Mouse (Mus musculus): Measurements from ENCODE around the gene Cipc. TPM values are rescaled to one million over a fixed set of nuclear protein-coding genes. Genes with fewer than 3 reads are reported as not detected.

The Cipc gene
- polyA plus RNA-seq (2014; fragmentation: Nextera tagmentation; extraction: Ambion mirVana) = 23.8 and 28.1 TPM in 2 replicates

GRCm38 (mm10) chr12:86946862-86947574 is at the start of gene Cipc:
TSS of gene Cipc (plus strand) at chr12:86947043.
- Histone ChIP-seq H3K36me3 (ENCODE audit: control insufficient read depth, insufficient read depth, low read length) (no peaks in the 10 kb centered on the region), H3K9ac (ENCODE audit: low read depth, low read length) (peak within 1 kb of the TSS; percentile 94), H3K27ac (ENCODE audit: low read depth, low read length) (peak within 1 kb of the TSS; percentile 98), H3K4me3 (ENCODE audit: low read depth, low read length) (peak within 1 kb of the TSS; percentile 79), H3K4me1 (replicated peaks; ENCODE audit: control insufficient read depth, insufficient read depth, low read length) (peaks cover 16% of the 10 kb centered on the region), H3K27me3 (replicated peaks; ENCODE audit: control insufficient read depth, insufficient read depth, low read length) (no peaks in the 10 kb centered on the region), H3K9me3 (ENCODE audit: control insufficient read depth, low read length) (no peaks in the 10 kb centered on the region), H3K4me2 (peak within 1 kb of the TSS; percentile 87)
- under 1% methylated on average over 62 of the region's 64 CpGs for WGBS
- DNase-seq (ENCODE audit: low spot score) (peak; percentile 97), ATAC-seq (replicated peaks; ENCODE audit: low FRiP score) (peak; percentile 99)

- no peak for ATAC-seq (replicated peaks; ENCODE audit: low FRiP score)
- H3K27me3 ChIP-seq (replicated peaks; ENCODE audit: control insufficient read depth, insufficient read depth, low read length) = no peaks in the 10 kb centered on the region
- 69% methylated on average over 7 of the region's 7 CpGs for WGBS
- peaks cover 49% of the 10 kb centered on the region for H3K4me1 ChIP-seq (replicated peaks; ENCODE audit: control insufficient read depth, insufficient read depth, low read length)
- H3K9me3 ChIP-seq (ENCODE audit: control insufficient read depth, low read length) = no peaks in the 10 kb centered on the region
- no peak overlapping the region for H3K27ac ChIP-seq (ENCODE audit: low read depth, low read length)
- H3K36me3 ChIP-seq (ENCODE audit: control insufficient read depth, insufficient read depth, low read length) = no peaks in the 10 kb centered on the region
- H3K4me3 ChIP-seq (ENCODE audit: low read depth, low read length) = no peak overlapping the region
- H3K4me2 ChIP-seq = no peak overlapping the region
- H3K9ac ChIP-seq (ENCODE audit: low read depth, low read length) = no peak overlapping the region; the same call in 1 of the 2 replicates
- DNase-seq (ENCODE audit: low spot score) = no peak
Measured at GRCm38 (mm10) chr12:86897769-86898273, 49.0 kb upstream of the Cipc start.

GRCm38 (mm10) chr12:86898448-86898847 is 48.4 kb upstream of the Cipc start:
- Histone ChIP-seq H3K4me3 (ENCODE audit: low read depth, low read length) (no peak overlapping the region), H3K27ac (ENCODE audit: low read depth, low read length) (no peak overlapping the region), H3K9ac (ENCODE audit: low read depth, low read length) (no peak overlapping the region; the same call in 1 of the 2 replicates), H3K27me3 (replicated peaks; ENCODE audit: control insufficient read depth, insufficient read depth, low read length) (no peaks in the 10 kb centered on the region), H3K36me3 (ENCODE audit: control insufficient read depth, insufficient read depth, low read length) (no peaks in the 10 kb centered on the region), H3K9me3 (ENCODE audit: control insufficient read depth, low read length) (no peaks in the 10 kb centered on the region), H3K4me2 (no peak overlapping the region), H3K4me1 (replicated peaks; ENCODE audit: control insufficient read depth, insufficient read depth, low read length) (peaks cover 43% of the 10 kb centered on the region)
- WGBS = 79% methylated on average over 3 of the region's 3 CpGs
- no peak for ATAC-seq (replicated peaks; ENCODE audit: low FRiP score)
- no peak for DNase-seq (ENCODE audit: low spot score)

- no peak overlapping the region; the same call in 1 of the 2 replicates for H3K27ac ChIP-seq (ENCODE audit: low read depth, low read length)
- no peak overlapping the region for H3K4me2 ChIP-seq
- peaks cover 38% of the 10 kb centered on the region for H3K4me1 ChIP-seq (replicated peaks; ENCODE audit: control insufficient read depth, insufficient read depth, low read length)
- no peaks in the 10 kb centered on the region for H3K27me3 ChIP-seq (replicated peaks; ENCODE audit: control insufficient read depth, insufficient read depth, low read length)
- H3K9me3 ChIP-seq (ENCODE audit: control insufficient read depth, low read length) = no peaks in the 10 kb centered on the region
- no peak overlapping the region for H3K9ac ChIP-seq (ENCODE audit: low read depth, low read length)
- H3K4me3 ChIP-seq (ENCODE audit: low read depth, low read length) = no peak overlapping the region
- no peaks in the 10 kb centered on the region for H3K36me3 ChIP-seq (ENCODE audit: control insufficient read depth, insufficient read depth, low read length)
- ATAC-seq (replicated peaks; ENCODE audit: low FRiP score) (no peak), DNase-seq (ENCODE audit: low spot score) (no peak)
- 69% methylated on average over 11 of the region's 11 CpGs for WGBS
Measured at GRCm38 (mm10) chr12:86899461-86900179, 47.2 kb upstream of the Cipc start.

- 85% methylated on average over 11 of the region's 11 CpGs for WGBS
- H3K27ac ChIP-seq (ENCODE audit: low read depth, low read length) = no peak overlapping the region
- no peaks in the 10 kb centered on the region for H3K36me3 ChIP-seq (ENCODE audit: control insufficient read depth, insufficient read depth, low read length)
- DNase-seq (ENCODE audit: low spot score) (no peak), ATAC-seq (replicated peaks; ENCODE audit: low FRiP score) (no peak)
- H3K4me1 ChIP-seq (replicated peaks; ENCODE audit: control insufficient read depth, insufficient read depth, low read length) = 0 out of 2 replicates have a peak, but pooled peaks cover 5% of the 10 kb centered on the region
- no peak overlapping the region for H3K4me3 ChIP-seq (ENCODE audit: low read depth, low read length)
- H3K27me3 ChIP-seq (replicated peaks; ENCODE audit: control insufficient read depth, insufficient read depth, low read length) = no peaks in the 10 kb centered on the region
- H3K9ac ChIP-seq (ENCODE audit: low read depth, low read length) = no peak overlapping the region
- no peak overlapping the region for H3K4me2 ChIP-seq
- no peaks in the 10 kb centered on the region for H3K9me3 ChIP-seq (ENCODE audit: control insufficient read depth, low read length)
Measured at GRCm38 (mm10) chr12:86903828-86904806, 42.7 kb upstream of the Cipc start.

- 9% methylated on average over 4 of the region's 4 CpGs for WGBS
- H3K4me3 ChIP-seq (ENCODE audit: low read depth, low read length) = no peak overlapping the region
- no peak for ATAC-seq (replicated peaks; ENCODE audit: low FRiP score)
- H3K27ac ChIP-seq (ENCODE audit: low read depth, low read length) = no peak overlapping the region
- DNase-seq (ENCODE audit: low spot score) = no peak
- H3K27me3 ChIP-seq (replicated peaks; ENCODE audit: control insufficient read depth, insufficient read depth, low read length) = no peaks in the 10 kb centered on the region
- H3K36me3 ChIP-seq (ENCODE audit: control insufficient read depth, insufficient read depth, low read length) = no peaks in the 10 kb centered on the region
- no peak overlapping the region for H3K9ac ChIP-seq (ENCODE audit: low read depth, low read length)
- H3K9me3 ChIP-seq (ENCODE audit: control insufficient read depth, low read length) = no peaks in the 10 kb centered on the region
- no peak overlapping the region for H3K4me2 ChIP-seq
- H3K4me1 ChIP-seq (replicated peaks; ENCODE audit: control insufficient read depth, insufficient read depth, low read length) = 0 out of 2 replicates have a peak, but pooled peaks cover 2% of the 10 kb centered on the region
Measured at GRCm38 (mm10) chr12:86905203-86905602, 41.6 kb upstream of the Cipc start.

- no peaks in the 10 kb centered on the region for H3K36me3 ChIP-seq (ENCODE audit: control insufficient read depth, insufficient read depth, low read length)
- H3K4me3 ChIP-seq (ENCODE audit: low read depth, low read length) = no peak overlapping the region
- H3K4me2 ChIP-seq = peak overlapping the region; percentile 6
- WGBS = 64% methylated on average over 7 of the region's 7 CpGs
- DNase-seq (ENCODE audit: low spot score) (no peak), ATAC-seq (replicated peaks; ENCODE audit: low FRiP score) (0 out of 2 replicates have a peak, but pooled peaks have one; percentile 24)
- 0 out of 2 replicates have a peak, but pooled peaks cover 2% of the 10 kb centered on the region for H3K4me1 ChIP-seq (replicated peaks; ENCODE audit: control insufficient read depth, insufficient read depth, low read length)
- H3K9me3 ChIP-seq (ENCODE audit: control insufficient read depth, low read length) = no peaks in the 10 kb centered on the region
- no peak overlapping the region for H3K9ac ChIP-seq (ENCODE audit: low read depth, low read length)
- H3K27me3 ChIP-seq (replicated peaks; ENCODE audit: control insufficient read depth, insufficient read depth, low read length) = no peaks in the 10 kb centered on the region
- no peak overlapping the region for H3K27ac ChIP-seq (ENCODE audit: low read depth, low read length)
Measured at GRCm38 (mm10) chr12:86905876-86906275, 41.0 kb upstream of the Cipc start.

- Histone ChIP-seq H3K4me1 (replicated peaks; ENCODE audit: control insufficient read depth, insufficient read depth, low read length) (0 out of 2 replicates have a peak, but pooled peaks cover 2% of the 10 kb centered on the region), H3K36me3 (ENCODE audit: control insufficient read depth, insufficient read depth, low read length) (no peaks in the 10 kb centered on the region), H3K4me2 (peak overlapping the region; percentile 6), H3K27me3 (replicated peaks; ENCODE audit: control insufficient read depth, insufficient read depth, low read length) (no peaks in the 10 kb centered on the region), H3K9me3 (ENCODE audit: control insufficient read depth, low read length) (no peaks in the 10 kb centered on the region), H3K9ac (ENCODE audit: low read depth, low read length) (no peak overlapping the region), H3K4me3 (ENCODE audit: low read depth, low read length) (no peak overlapping the region), H3K27ac (ENCODE audit: low read depth, low read length) (no peak overlapping the region)
- peak; percentile 69 for DNase-seq (ENCODE audit: low spot score)
- peak; percentile 70 for ATAC-seq (replicated peaks; ENCODE audit: low FRiP score)
- 3% methylated on average over 15 of the region's 15 CpGs for WGBS
Measured at GRCm38 (mm10) chr12:86906395-86906794, 40.4 kb upstream of the Cipc start.

All from liver, embryonic 11.5 days (tissue).